Mouse (Mus musculus): ENCODE results near the gene Klf16. TPM values are rescaled to one million over a fixed set of nuclear protein-coding genes. Genes with fewer than 3 reads are reported as not detected.

Klf16 gene
- total RNA-seq, 1 experiment, result 23.5 TPM

GRCm38 (mm10) chr10:80523299-80523698 is 53.8 kb downstream of the Klf16 start:
- Histone ChIP-seq H3K9ac (ENCODE audit: insufficient read depth, low read depth, low read length, poor library complexity, severe bottlenecking) (no peak overlapping the region), H3K4me1 (ENCODE audit: control insufficient read depth in 2 of 2, insufficient read depth in 2 of 2, low read length in 2 of 2, poor library complexity in 1 of 2) (peaks cover 5 to 17% of the 10 kb centered on the region in 2 experiments; a peak in 2 of 4 replicates), H3K4me3 (ENCODE audit: insufficient read depth in 1 of 2, low read depth in 1 of 2, low read length in 2 of 2, poor library complexity in 1 of 2, severe bottlenecking in 1 of 2) (no peak overlapping the region), H3K36me3 (ENCODE audit: control insufficient read depth, insufficient read depth, low read length, poor library complexity, severe bottlenecking) (no peaks in the 10 kb centered on the region), H3K9me3 (ENCODE audit: control insufficient read depth, insufficient read depth, low read depth, low read length) (no peaks in the 10 kb centered on the region), H3K27ac (ENCODE audit: insufficient read depth, low read depth, low read length, poor library complexity, severe bottlenecking) (no peak overlapping the region)
- in situ Hi-C loops (cut with MboI; ENCODE audit: low sequenced_read_pairs in 2 of 2, unreplicated experiment in 2 of 2), result no loop called here
- no peak for DNase-seq (ENCODE audit: low read depth, low spot score)
- TF ChIP-seq ZC3H11A (IDR thresholded peaks at IDR 0.05; ENCODE audit: borderline replicate concordance, low read depth, low read length) (no peak), ZNF384 (IDR thresholded peaks at IDR 0.05; ENCODE audit: low read depth, low read length) (no peak), HCFC1 (IDR thresholded peaks at IDR 0.05; ENCODE audit: borderline replicate concordance, insufficient read depth, low read length) (no peak), CHD2 (IDR thresholded peaks at IDR 0.05; ENCODE audit: low read depth, low read length) (no peak), MAFK (IDR thresholded peaks at IDR 0.05; ENCODE audit: insufficient read depth, low read depth, low read length) (no peak)

- H3K9ac ChIP-seq (ENCODE audit: insufficient read depth, low read depth, low read length, poor library complexity, severe bottlenecking), result no peak overlapping the region
- H3K4me1 ChIP-seq (ENCODE audit: control insufficient read depth in 2 of 2, insufficient read depth in 2 of 2, low read length in 2 of 2, poor library complexity in 1 of 2), result peaks cover 0 to 6% of the 10 kb centered on the region in 2 experiments; a peak in 2 of 4 replicates
- H3K36me3 ChIP-seq (ENCODE audit: control insufficient read depth, insufficient read depth, low read length, poor library complexity, severe bottlenecking), result no peaks in the 10 kb centered on the region
- no peak overlapping the region for H3K27ac ChIP-seq (ENCODE audit: insufficient read depth, low read depth, low read length, poor library complexity, severe bottlenecking)
- no peak for DNase-seq (ENCODE audit: low read depth, low spot score)
- in situ Hi-C loops (cut with MboI; ENCODE audit: low sequenced_read_pairs in 2 of 2, unreplicated experiment in 2 of 2), result no loop called here
- H3K4me3 ChIP-seq (ENCODE audit: insufficient read depth in 1 of 2, low read depth in 1 of 2, low read length in 2 of 2, poor library complexity in 1 of 2, severe bottlenecking in 1 of 2), result no peak overlapping the region
- TF ChIP-seq HCFC1 (IDR thresholded peaks at IDR 0.05; ENCODE audit: borderline replicate concordance, insufficient read depth, low read length) (no peak), ZC3H11A (IDR thresholded peaks at IDR 0.05; ENCODE audit: borderline replicate concordance, low read depth, low read length) (no peak), ZNF384 (IDR thresholded peaks at IDR 0.05; ENCODE audit: low read depth, low read length) (peak; percentile 99), CHD2 (IDR thresholded peaks at IDR 0.05; ENCODE audit: low read depth, low read length) (no peak), MAFK (IDR thresholded peaks at IDR 0.05; ENCODE audit: insufficient read depth, low read depth, low read length) (peak; percentile 40; the same call in 1 of the 2 replicates)
- no peaks in the 10 kb centered on the region for H3K9me3 ChIP-seq (ENCODE audit: control insufficient read depth, insufficient read depth, low read depth, low read length)
These were observed 57.8 kb downstream of the Klf16 start for GRCm38 (mm10) chr10:80519287-80519686.

Other genes with a start within 250 kb of the Klf16 start
- 1.4 and 3.3 TPM in 2 replicates for gene Pcsk4, start 247.8 kb downstream of the Klf16 start, total RNA-seq (2012; rRNA removed)
- gene Reep6, start 247.4 kb downstream of the Klf16 start, total RNA-seq (2012; rRNA removed), result 13.3 and 21.8 TPM in 2 replicates
- gene Adamtsl5, start 228.9 kb downstream of the Klf16 start, total RNA-seq (2012; rRNA removed), result 2.1 and 2.4 TPM in 2 replicates
- 6.0 and 17.4 TPM in 2 replicates for gene Plk5, start 220.9 kb downstream of the Klf16 start, total RNA-seq (2012; rRNA removed)
- gene Mex3d, start 189.7 kb downstream of the Klf16 start, total RNA-seq (2012; rRNA removed), result 27.1 and 28.9 TPM in 2 replicates
- gene Mbd3, start 177.8 kb downstream of the Klf16 start, total RNA-seq (2012; rRNA removed), result 131 and 134 TPM in 2 replicates
- gene Uqcr11, start 170.5 kb downstream of the Klf16 start, total RNA-seq (2012; rRNA removed), result 995 and 1,362 TPM in 2 replicates
- gene Tcf3, start 143.7 kb downstream of the Klf16 start, total RNA-seq (2012; rRNA removed), result 90.9 and 108 TPM in 2 replicates
- gene Onecut3, start 82.5 kb downstream of the Klf16 start, total RNA-seq (2012; rRNA removed), result not detected in 2 replicates
- 0.80 and 2.3 TPM in 2 replicates for gene Atp8b3, start 38.2 kb downstream of the Klf16 start, total RNA-seq (2012; rRNA removed)
- gene Rexo1, start 15.8 kb downstream of the Klf16 start, total RNA-seq (2012; rRNA removed), result 27.4 and 33.4 TPM in 2 replicates
- gene Abhd17a, start 13.0 kb upstream of the Klf16 start, total RNA-seq (2012; rRNA removed), result 67.9 and 68.7 TPM in 2 replicates
- gene Scamp4, start 25.6 kb upstream of the Klf16 start, total RNA-seq (2012; rRNA removed), result 54.8 and 83.8 TPM in 2 replicates
- gene Adat3, start 25.6 kb upstream of the Klf16 start, total RNA-seq (2012; rRNA removed), result 12.2 and 12.7 TPM in 2 replicates
- 8.4 and 9.7 TPM in 2 replicates for gene Gm49322, start 28.7 kb upstream of the Klf16 start, total RNA-seq (2012; rRNA removed)
- 138 and 167 TPM in 2 replicates for gene Csnk1g2, start 45.5 kb upstream of the Klf16 start, total RNA-seq (2012; rRNA removed)
- 45.7 and 64.7 TPM in 2 replicates for gene Btbd2, start 79.8 kb upstream of the Klf16 start, total RNA-seq (2012; rRNA removed)
- gene Mknk2, start 100.8 kb upstream of the Klf16 start, total RNA-seq (2012; rRNA removed), result 33.6 and 40.7 TPM in 2 replicates
- gene Mob3a, start 124.7 kb upstream of the Klf16 start, total RNA-seq (2012; rRNA removed), result 18.8 and 29.2 TPM in 2 replicates
- 8.9 and 13.9 TPM in 2 replicates for gene Izumo4, start 124.9 kb upstream of the Klf16 start, total RNA-seq (2012; rRNA removed)
- gene Ap3d1, start 164.9 kb upstream of the Klf16 start, total RNA-seq (2012; rRNA removed), result 74.8 and 106 TPM in 2 replicates
- gene Dot1l, start 177.9 kb upstream of the Klf16 start, total RNA-seq (2012; rRNA removed), result 31.9 and 41.2 TPM in 2 replicates
- gene Sf3a2, start 220.9 kb upstream of the Klf16 start, total RNA-seq (2012; rRNA removed), result 31.4 and 39.6 TPM in 2 replicates
- gene Plekhj1, start 221.3 kb upstream of the Klf16 start, total RNA-seq (2012; rRNA removed), result 77.2 and 87.1 TPM in 2 replicates
- gene Amh, start 227.9 kb upstream of the Klf16 start, total RNA-seq (2012; rRNA removed), result 1.0 and 1.9 TPM in 2 replicates
- 0.67 and 1.0 TPM in 2 replicates for gene Jsrp1, start 236.2 kb upstream of the Klf16 start, total RNA-seq (2012; rRNA removed)
- gene Oaz1, start 249.3 kb upstream of the Klf16 start, total RNA-seq (2012; rRNA removed), result 823 and 1,116 TPM in 2 replicates